Mouse (Mus musculus): ENCODE measurements around the gene Cttnbp2nl. TPM values are rescaled to one million over a fixed set of nuclear protein-coding genes. Genes with fewer than 3 reads are reported as not detected.

Cttnbp2nl gene
- polyA plus RNA-seq, 1 experiment from 2014 or later, result 24.1 TPM

DNA sequence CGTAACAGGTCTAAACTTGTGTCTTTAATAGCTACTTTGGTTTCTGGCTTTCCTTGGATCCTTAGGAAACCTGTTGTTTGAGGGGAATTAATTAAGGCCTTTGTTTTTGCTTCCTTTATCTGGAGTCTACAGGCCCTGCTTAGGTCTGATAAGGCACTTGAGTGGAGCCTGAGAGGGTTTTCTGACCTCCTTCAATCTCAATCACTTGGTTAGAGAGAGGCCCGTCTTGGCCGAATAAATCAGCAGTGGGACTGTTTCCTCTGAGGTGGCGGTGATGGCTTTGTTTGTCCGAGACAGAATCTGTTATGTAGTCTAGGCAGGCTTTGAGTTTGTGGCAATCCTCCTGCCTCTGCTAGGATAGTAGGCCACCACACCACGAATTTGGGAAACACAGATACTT lies 55.4 kb downstream of the Cttnbp2nl start:
- Histone ChIP-seq H3K4me3 (no peak overlapping the region), H3K27me3 (replicated peaks) (no peaks in the 10 kb centered on the region), H3K4me2 (peak overlapping the region; percentile 48)

DNA sequence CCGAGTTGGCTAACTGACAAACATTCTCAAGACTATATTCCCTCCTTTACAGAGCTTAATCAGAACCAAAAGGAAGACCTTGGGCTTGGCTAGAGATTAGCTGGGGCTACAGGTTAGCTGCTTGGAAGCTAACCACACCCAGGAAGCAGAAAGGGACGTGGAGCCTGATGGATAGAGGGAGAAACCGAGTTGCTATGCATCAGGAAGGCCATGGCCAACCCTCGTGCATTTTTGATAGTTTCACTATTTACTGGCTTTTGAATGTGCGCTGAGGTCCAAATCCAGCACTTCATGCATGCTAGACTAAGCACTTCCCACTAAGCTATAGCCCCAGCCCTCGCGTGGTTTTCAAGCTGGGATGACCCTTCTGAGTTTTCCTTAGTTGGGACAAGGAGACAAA lies 57.2 kb downstream of the Cttnbp2nl start:
- H3K36me3 ChIP-seq, result 0 out of 2 replicates have a peak, but pooled peaks cover 2% of the 10 kb centered on the region
- peaks cover 72% of the 10 kb centered on the region for H3K4me1 ChIP-seq
- no peak for ATAC-seq (ENCODE audit: extremely low read depth, insufficient number of reproducible peaks, low FRiP score, low TSS enrichment)
- H3K4me2 ChIP-seq, result no peak overlapping the region
- WGBS, result 78% methylated on average over 7 of the region's 7 CpGs
- no peak overlapping the region for H3K27ac ChIP-seq (replicated peaks)
- no peak overlapping the region for H3K4me3 ChIP-seq
- H3K27me3 ChIP-seq (replicated peaks), result no peaks in the 10 kb centered on the region
- no peak overlapping the region for H3K9ac ChIP-seq
- H3K9me3 ChIP-seq, result no peaks in the 10 kb centered on the region

More for the DNA sequence above, 55.4 kb downstream of the Cttnbp2nl start:
- no peaks in the 10 kb centered on the region for H3K9me3 ChIP-seq
- peak overlapping the region; percentile 59 for H3K9ac ChIP-seq
- 17% methylated on average over 6 of the region's 6 CpGs for WGBS
- peaks cover 90% of the 10 kb centered on the region for H3K4me1 ChIP-seq
- ATAC-seq (ENCODE audit: extremely low read depth, insufficient number of reproducible peaks, low FRiP score, low TSS enrichment), result no peak
- H3K36me3 ChIP-seq, result peaks cover 7% of the 10 kb centered on the region
- peak overlapping the region; percentile 64 for H3K27ac ChIP-seq (replicated peaks)

DNA sequence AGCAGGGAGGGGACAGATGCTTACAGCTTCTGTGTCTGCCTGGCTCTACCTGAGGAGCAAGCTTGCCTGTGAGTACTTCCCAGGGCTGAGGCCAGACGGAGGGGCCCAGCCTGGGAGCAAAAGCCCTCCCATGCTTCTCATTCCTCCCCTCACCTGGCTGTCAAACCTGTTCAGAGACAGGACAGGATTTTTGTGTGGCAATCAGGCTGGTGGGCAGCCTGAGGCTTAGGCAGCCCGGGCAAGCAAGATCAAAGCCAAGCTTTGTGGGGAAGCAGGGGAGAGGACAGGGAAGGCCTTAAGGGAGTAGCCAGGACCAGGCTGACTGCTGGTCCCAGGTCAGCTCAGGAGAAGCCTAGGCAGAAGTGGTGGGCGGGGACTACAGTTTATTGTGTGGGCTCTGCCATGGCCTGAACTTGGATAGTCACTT lies 58.5 kb downstream of the Cttnbp2nl start:
- 32% methylated on average over 3 of the region's 3 CpGs for WGBS
- Histone ChIP-seq H3K9ac (peak overlapping the region; percentile 56), H3K36me3 (no peaks in the 10 kb centered on the region), H3K4me2 (no peak overlapping the region), H3K27ac (replicated peaks) (peak overlapping the region; percentile 79), H3K27me3 (replicated peaks) (no peaks in the 10 kb centered on the region), H3K9me3 (no peaks in the 10 kb centered on the region), H3K4me1 (peaks cover 60% of the 10 kb centered on the region), H3K4me3 (no peak overlapping the region)
- no peak for ATAC-seq (ENCODE audit: extremely low read depth, insufficient number of reproducible peaks, low FRiP score, low TSS enrichment)

DNA sequence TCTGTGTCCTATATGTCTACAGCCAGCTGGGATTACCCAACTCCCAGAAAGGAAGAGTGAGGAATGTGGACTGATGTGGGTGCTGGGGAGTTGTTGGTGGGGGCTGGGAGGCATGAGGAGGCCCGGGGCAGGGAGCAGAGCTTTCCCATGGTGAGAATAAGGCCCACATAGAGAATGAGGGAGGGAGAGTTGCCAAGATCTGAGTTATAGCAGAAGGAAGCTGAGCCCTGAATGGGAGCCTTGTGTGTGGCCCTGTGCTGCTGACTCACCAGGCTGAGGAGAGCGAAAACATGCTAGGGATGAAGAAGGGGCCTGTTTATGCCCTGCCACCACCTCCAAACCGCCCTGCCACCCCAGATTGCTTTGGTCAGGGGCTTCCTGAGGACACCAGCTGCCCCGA lies 59.1 kb downstream of the Cttnbp2nl start:
- H3K4me1 ChIP-seq, result peaks cover 53% of the 10 kb centered on the region
- peak; percentile 62 for ATAC-seq (ENCODE audit: extremely low read depth, insufficient number of reproducible peaks, low FRiP score, low TSS enrichment)
- H3K4me2 ChIP-seq, result no peak overlapping the region
- H3K4me3 ChIP-seq, result no peak overlapping the region
- no peaks in the 10 kb centered on the region for H3K9me3 ChIP-seq
- H3K9ac ChIP-seq, result peak overlapping the region; percentile 56
- WGBS, result 41% methylated on average over 4 of the region's 4 CpGs
- H3K27me3 ChIP-seq (replicated peaks), result no peaks in the 10 kb centered on the region
- no peaks in the 10 kb centered on the region for H3K36me3 ChIP-seq
- peak overlapping the region; percentile 79 for H3K27ac ChIP-seq (replicated peaks)

DNA sequence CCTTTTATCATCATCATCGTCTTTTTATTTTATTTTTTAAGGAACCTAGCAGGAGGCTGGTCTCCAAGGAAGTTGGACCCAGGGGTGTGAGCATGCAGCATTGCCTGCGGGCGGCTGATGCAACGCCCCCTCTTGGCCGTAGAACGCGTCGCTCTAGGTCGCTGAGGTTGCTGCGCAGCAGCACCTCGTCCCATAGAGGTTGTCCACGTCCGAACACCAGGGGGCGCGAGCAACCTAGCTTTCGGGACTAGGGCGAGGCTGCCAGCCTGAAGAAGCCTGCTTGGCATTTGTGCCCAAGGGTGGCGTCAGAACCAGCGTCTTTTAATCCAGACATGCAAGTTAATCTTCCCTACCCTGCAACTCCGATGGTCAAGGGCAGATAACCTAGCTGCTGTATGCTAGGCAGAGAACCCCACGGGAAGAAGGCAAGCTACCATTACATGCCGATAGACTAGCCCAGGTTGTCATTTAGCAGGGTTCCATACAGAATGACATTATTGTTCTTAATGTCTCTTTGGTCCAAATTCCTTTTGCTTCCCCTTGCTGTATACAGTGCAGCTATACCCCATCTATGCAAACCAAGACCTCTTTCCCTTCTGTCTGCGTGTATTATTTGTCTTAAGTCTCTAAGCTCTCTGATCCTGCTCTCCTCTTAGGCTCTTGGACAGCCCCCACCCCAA lies 60.1 kb downstream of the Cttnbp2nl start:
- no peak overlapping the region for H3K4me3 ChIP-seq
- H3K9me3 ChIP-seq, result no peaks in the 10 kb centered on the region
- no peaks in the 10 kb centered on the region for H3K36me3 ChIP-seq
- H3K9ac ChIP-seq, result peak overlapping the region; percentile 58
- no peak; the same call in none of the 2 replicates for ATAC-seq (ENCODE audit: extremely low read depth, insufficient number of reproducible peaks, low FRiP score, low TSS enrichment)
- peak overlapping the region; percentile 54 for H3K4me2 ChIP-seq
- H3K4me1 ChIP-seq, result peaks cover 44% of the 10 kb centered on the region
- H3K27ac ChIP-seq (replicated peaks), result peak overlapping the region; percentile 79; the same call in 1 of the 2 replicates
- 11% methylated on average over 23 of the region's 23 CpGs for WGBS
- H3K27me3 ChIP-seq (replicated peaks), result no peaks in the 10 kb centered on the region

DNA sequence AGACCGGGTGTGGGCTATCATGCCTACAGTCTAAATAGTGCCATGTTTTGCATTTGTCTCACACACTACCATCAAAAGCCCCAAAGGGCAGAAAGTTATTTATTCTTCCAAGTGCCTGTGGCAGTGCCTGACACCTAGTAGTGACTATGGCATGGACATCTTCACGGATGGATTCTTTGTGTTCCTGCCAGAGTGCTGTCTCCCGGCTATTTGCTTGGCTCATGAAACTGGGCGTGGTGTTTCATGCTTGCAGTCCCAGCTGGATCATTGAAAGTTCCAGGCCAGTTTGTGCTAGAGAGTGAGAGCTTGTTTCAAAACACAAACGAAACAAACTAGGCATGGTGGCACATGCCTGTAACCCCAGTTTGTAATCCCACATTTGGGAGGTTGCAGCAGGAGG lies 61.2 kb downstream of the Cttnbp2nl start:
- 69% methylated on average over 5 of the region's 5 CpGs for WGBS
- H3K27ac ChIP-seq (replicated peaks), result no peak overlapping the region
- H3K9ac ChIP-seq, result no peak overlapping the region
- no peaks in the 10 kb centered on the region for H3K27me3 ChIP-seq (replicated peaks)
- no peak overlapping the region for H3K4me2 ChIP-seq
- no peaks in the 10 kb centered on the region for H3K9me3 ChIP-seq
- H3K4me1 ChIP-seq, result peaks cover 33% of the 10 kb centered on the region
- H3K4me3 ChIP-seq, result no peak overlapping the region
- no peaks in the 10 kb centered on the region for H3K36me3 ChIP-seq
- ATAC-seq (ENCODE audit: extremely low read depth, insufficient number of reproducible peaks, low FRiP score, low TSS enrichment), result no peak

DNA sequence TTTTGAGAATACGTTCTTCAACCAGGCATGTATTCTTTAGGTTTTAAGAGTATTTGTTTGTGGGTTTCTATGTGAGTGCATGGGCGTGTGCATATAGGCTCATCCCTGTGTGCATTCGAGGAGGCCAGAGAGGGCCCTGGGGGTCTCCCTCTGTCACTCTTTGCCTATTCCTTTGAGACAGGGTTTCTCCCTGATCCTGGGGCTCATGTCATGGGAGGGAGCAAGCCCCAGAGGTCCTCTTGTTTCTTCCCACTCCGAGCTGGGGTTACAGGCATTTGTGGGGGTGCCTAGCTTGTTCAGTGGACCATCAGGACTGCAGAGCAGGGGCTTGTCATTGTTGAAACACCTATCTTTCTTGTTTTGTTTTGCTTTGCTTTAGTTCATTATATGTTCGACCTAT lies 65.1 kb downstream of the Cttnbp2nl start:
- no peaks in the 10 kb centered on the region for H3K27me3 ChIP-seq (replicated peaks)
- H3K9ac ChIP-seq, result no peak overlapping the region
- H3K9me3 ChIP-seq, result no peaks in the 10 kb centered on the region
- ATAC-seq (ENCODE audit: extremely low read depth, insufficient number of reproducible peaks, low FRiP score, low TSS enrichment), result no peak
- no peak overlapping the region for H3K27ac ChIP-seq (replicated peaks)
- no peaks in the 10 kb centered on the region for H3K36me3 ChIP-seq
- peaks cover 1% of the 10 kb centered on the region for H3K4me1 ChIP-seq
- H3K4me3 ChIP-seq, result no peak overlapping the region
- no peak overlapping the region for H3K4me2 ChIP-seq
- 61% methylated on average over 5 of the region's 5 CpGs for WGBS

DNA sequence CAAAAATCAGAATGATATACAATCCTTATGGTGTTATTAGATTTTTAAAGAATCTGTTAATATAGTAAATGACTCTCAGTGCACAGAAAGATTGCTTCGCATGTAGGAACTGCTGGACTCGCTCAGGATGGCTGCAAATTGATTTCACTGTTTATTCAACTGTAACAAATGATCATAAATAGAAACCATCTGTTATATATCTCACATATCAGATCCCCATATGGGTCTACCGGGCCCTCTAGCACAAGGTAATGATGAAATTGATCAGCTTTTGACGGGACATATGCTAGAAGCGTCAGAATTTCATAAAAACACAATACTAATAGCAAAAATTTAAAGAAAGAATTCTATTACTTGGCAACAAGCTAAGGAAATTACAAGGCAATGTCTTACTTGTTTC lies 73.2 kb downstream of the Cttnbp2nl start:
- H3K36me3 ChIP-seq, result no peaks in the 10 kb centered on the region
- H3K9ac ChIP-seq, result no peak overlapping the region
- H3K4me2 ChIP-seq, result no peak overlapping the region
- no peak overlapping the region for H3K4me3 ChIP-seq
- no peaks in the 10 kb centered on the region for H3K27me3 ChIP-seq (replicated peaks)
- WGBS, result 72% methylated on average over 5 of the region's 5 CpGs
- H3K9me3 ChIP-seq, result no peaks in the 10 kb centered on the region
- no peak for ATAC-seq (ENCODE audit: extremely low read depth, insufficient number of reproducible peaks, low FRiP score, low TSS enrichment)
- no peaks in the 10 kb centered on the region for H3K4me1 ChIP-seq
- no peak overlapping the region for H3K27ac ChIP-seq (replicated peaks)

DNA sequence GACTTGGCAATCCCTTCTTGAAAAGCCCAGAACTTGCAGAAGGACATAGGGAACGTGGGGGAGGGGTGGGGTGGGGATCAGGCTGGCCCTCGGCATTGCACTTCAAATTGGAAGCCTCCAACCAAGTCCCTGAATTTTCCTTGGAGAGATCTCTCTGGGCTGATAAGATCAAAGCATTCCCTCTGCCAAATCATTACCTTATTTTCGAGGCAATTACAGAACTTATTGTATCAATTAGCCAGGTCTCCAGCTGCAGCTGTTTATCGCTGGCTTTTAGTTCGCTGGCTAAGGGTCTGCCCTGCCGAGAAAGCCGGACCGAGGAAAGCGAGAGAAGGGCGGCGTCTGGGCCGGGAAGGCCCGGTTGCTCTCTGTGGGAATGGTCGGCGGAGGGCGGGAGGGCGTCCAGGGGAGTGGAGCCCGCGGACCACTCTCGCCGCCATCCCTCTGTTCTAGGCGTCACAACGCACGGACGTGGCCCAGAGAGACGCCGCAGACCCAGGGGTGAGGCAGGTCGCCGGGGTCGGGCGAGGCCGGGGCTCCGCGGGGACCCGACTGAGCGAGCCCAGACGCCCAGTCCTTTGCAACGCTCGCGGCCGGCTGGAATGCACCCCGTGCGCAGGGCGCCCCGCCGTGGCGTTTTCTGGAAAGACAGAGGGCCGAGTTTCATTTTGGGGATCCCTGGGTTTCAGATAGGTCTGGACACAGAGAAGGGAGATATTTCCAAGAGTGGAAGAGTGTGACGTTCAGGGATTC lies 85.2 kb downstream of the Cttnbp2nl start:
- Histone ChIP-seq H3K27me3 (replicated peaks) (peaks cover 14% of the 10 kb centered on the region), H3K9ac (peak overlapping the region; percentile 85), H3K36me3 (no peaks in the 10 kb centered on the region), H3K4me1 (peaks cover 48% of the 10 kb centered on the region), H3K4me3 (peak overlapping the region; percentile 63), H3K27ac (replicated peaks) (peak overlapping the region; percentile 68), H3K9me3 (peaks cover 2% of the 10 kb centered on the region; the same call in 1 of the 2 replicates), H3K4me2 (peak overlapping the region; percentile 72)
- 2% methylated on average over 49 of the region's 49 CpGs for WGBS
- no peak for ATAC-seq (ENCODE audit: extremely low read depth, insufficient number of reproducible peaks, low FRiP score, low TSS enrichment)

DNA sequence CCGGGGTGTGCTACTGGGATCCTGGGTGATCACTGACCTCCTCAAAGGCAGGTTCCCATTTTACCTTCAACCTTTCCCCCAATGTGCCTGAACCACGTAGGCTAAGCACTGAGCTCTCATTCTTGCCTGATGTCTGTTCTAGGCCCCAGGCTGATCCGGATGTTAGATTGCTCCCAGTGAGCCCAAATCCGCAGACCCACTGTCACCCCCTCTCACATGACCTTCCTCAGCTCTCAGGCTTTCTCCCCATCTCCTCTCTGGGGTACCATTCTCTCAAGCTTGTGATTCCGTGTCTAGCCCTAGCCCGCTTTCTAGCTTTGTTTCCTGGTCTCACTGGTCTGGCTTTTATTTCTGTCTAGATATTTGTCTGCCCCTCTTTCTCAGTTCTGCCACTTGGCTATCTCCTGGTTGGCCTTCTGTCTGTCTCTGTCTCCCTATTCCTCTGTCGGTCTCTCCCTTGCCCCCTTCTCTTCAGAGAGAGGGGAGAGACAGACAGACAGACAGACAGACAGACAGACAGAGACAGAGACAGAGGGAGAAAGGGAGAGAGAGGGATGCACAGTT lies 86.9 kb downstream of the Cttnbp2nl start:
- no peak overlapping the region for H3K4me2 ChIP-seq
- no peaks in the 10 kb centered on the region for H3K36me3 ChIP-seq
- H3K9ac ChIP-seq, result no peak overlapping the region
- no peak overlapping the region for H3K27ac ChIP-seq (replicated peaks)
- peaks cover 2% of the 10 kb centered on the region; the same call in 1 of the 2 replicates for H3K9me3 ChIP-seq
- H3K27me3 ChIP-seq (replicated peaks), result peaks cover 30% of the 10 kb centered on the region
- ATAC-seq (ENCODE audit: extremely low read depth, insufficient number of reproducible peaks, low FRiP score, low TSS enrichment), result no peak
- peaks cover 65% of the 10 kb centered on the region for H3K4me1 ChIP-seq
- 74% methylated on average over 7 of the region's 7 CpGs for WGBS
- H3K4me3 ChIP-seq, result no peak overlapping the region

DNA sequence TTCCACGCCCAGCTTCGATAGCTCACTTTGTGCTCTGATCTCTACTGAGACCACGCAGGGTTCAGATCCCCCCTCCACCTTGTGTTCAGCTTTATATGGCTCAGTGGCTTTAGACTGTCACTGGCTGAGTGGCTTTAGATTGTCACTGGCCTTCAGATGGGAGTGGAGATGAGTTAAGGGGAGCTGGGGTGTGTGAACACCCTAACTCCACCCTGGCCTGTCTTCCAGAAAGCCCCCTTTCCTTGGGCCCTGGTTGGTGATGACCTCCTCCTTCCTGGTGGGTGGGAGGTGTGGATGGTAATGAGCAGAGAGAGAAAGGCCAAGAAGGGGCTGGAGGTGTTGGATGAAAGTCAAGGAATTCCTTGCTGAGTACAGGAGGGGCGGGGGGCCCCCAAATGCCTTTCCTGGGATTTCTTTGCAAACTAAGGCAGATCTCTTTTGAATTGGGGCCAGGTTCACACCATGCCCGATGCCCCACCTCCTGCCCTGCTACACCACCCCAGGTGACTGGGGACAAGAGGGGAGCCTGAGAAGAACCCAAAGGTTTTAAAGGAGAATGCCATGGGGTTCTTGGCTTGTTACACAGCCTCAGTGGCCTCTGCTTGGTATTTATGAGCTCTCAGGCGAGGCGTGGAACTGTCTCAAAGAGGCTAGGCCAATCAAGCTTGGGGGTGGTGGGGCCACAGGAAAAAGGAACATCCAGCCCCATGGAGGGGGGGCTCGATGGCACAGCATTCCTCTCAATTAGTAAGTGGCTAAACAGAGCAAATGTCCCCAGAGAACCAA lies 87.7 kb downstream of the Cttnbp2nl start:
- Histone ChIP-seq H3K9me3 (no peaks in the 10 kb centered on the region), H3K4me1 (peaks cover 71% of the 10 kb centered on the region), H3K36me3 (no peaks in the 10 kb centered on the region), H3K4me3 (no peak overlapping the region), H3K9ac (no peak overlapping the region), H3K27ac (replicated peaks) (no peak overlapping the region), H3K4me2 (no peak overlapping the region), H3K27me3 (replicated peaks) (peaks cover 39% of the 10 kb centered on the region)
- no peak for ATAC-seq (ENCODE audit: extremely low read depth, insufficient number of reproducible peaks, low FRiP score, low TSS enrichment)
- WGBS, result 61% methylated on average over 8 of the region's 8 CpGs

Measured in heart, embryonic 13.5 days (tissue).